Mouse (Mus musculus): ENCODE measurements around the gene Akr1c13. TPM values are rescaled to one million over a fixed set of nuclear protein-coding genes. Genes with fewer than 3 reads are reported as not detected.
"Not testable (repeated sequence)": the region's sequence is repeated elsewhere in the genome, so short reads cannot be mapped to it uniquely, and the experiment has no call there.

Gene Akr1c13
- polyA plus RNA-seq, 1 experiment from 2014 or later: 1.1 TPM

GRCm38 (mm10) chr13:4192511-4192910 lies 1.6 kb downstream of the Akr1c13 start:
- H3K27ac ChIP-seq: no peak overlapping the region
- H3K36me3 ChIP-seq: no peaks in the 10 kb centered on the region
- H3K9ac ChIP-seq (replicated peaks): no peak overlapping the region
- WGBS: 81% methylated on average over 3 of the region's 3 CpGs
- H3K4me2 ChIP-seq: no peak overlapping the region
- H3K27me3 ChIP-seq: no peaks in the 10 kb centered on the region
- H3K4me3 ChIP-seq (replicated peaks): no peak overlapping the region
- no peaks in the 10 kb centered on the region for H3K9me3 ChIP-seq
- ATAC-seq (ENCODE audit: insufficient number of reproducible peaks, insufficient read depth, low FRiP score, low TSS enrichment, low read depth): no peak
- H3K4me1 ChIP-seq (replicated peaks): no peaks in the 10 kb centered on the region

GRCm38 (mm10) chr13:4206147-4206903 lies 15.4 kb downstream of the Akr1c13 start:
- Histone ChIP-seq H3K9me3 (no peaks in the 10 kb centered on the region), H3K4me2 (no peak overlapping the region), H3K4me3 (replicated peaks) (no peak overlapping the region), H3K9ac (replicated peaks) (no peak overlapping the region), H3K4me1 (replicated peaks) (no peaks in the 10 kb centered on the region), H3K27ac (no peak overlapping the region), H3K36me3 (no peaks in the 10 kb centered on the region), H3K27me3 (no peaks in the 10 kb centered on the region)
- ATAC-seq (ENCODE audit: insufficient number of reproducible peaks, insufficient read depth, low FRiP score, low TSS enrichment, low read depth): no peak
- WGBS: 29% methylated on average over 1 of the region's 1 CpGs

GRCm38 (mm10) chr13:4211560-4212299 lies 20.8 kb downstream of the Akr1c13 start:
- Histone ChIP-seq H3K4me2 (no peak overlapping the region), H3K4me1 (replicated peaks) (no peaks in the 10 kb centered on the region), H3K9ac (replicated peaks) (no peak overlapping the region), H3K27ac (no peak overlapping the region), H3K27me3 (no peaks in the 10 kb centered on the region), H3K9me3 (no peaks in the 10 kb centered on the region), H3K4me3 (replicated peaks) (no peak overlapping the region), H3K36me3 (no peaks in the 10 kb centered on the region)
- no peak for ATAC-seq (ENCODE audit: insufficient number of reproducible peaks, insufficient read depth, low FRiP score, low TSS enrichment, low read depth)
- WGBS: 80% methylated on average over 20 of the region's 20 CpGs

GRCm38 (mm10) chr13:4212309-4212708 lies 21.4 kb downstream of the Akr1c13 start:
- H3K9ac ChIP-seq (replicated peaks): no peak overlapping the region
- H3K27ac ChIP-seq: no peak overlapping the region
- no peaks in the 10 kb centered on the region for H3K9me3 ChIP-seq
- H3K4me3 ChIP-seq (replicated peaks): no peak overlapping the region
- H3K27me3 ChIP-seq: no peaks in the 10 kb centered on the region
- WGBS: 68% methylated on average over 3 of the region's 3 CpGs
- H3K4me1 ChIP-seq (replicated peaks): no peaks in the 10 kb centered on the region
- H3K4me2 ChIP-seq: no peak overlapping the region
- no peaks in the 10 kb centered on the region for H3K36me3 ChIP-seq
- no peak for ATAC-seq (ENCODE audit: insufficient number of reproducible peaks, insufficient read depth, low FRiP score, low TSS enrichment, low read depth)

- H3K27me3 ChIP-seq; H3K27ac ChIP-seq; H3K4me2 ChIP-seq; H3K9ac ChIP-seq (replicated peaks); H3K4me3 ChIP-seq (replicated peaks); H3K36me3 ChIP-seq; H3K4me1 ChIP-seq (replicated peaks); H3K9me3 ChIP-seq; ATAC-seq (ENCODE audit: insufficient number of reproducible peaks, insufficient read depth, low FRiP score, low TSS enrichment, low read depth): not testable (repeated sequence)
- WGBS: 86% methylated on average over 1 of the region's 1 CpGs
Observed at GRCm38 (mm10) chr13:4215496-4215895, 24.5 kb downstream of the Akr1c13 start.

- WGBS: 75% methylated on average over 1 of the region's 1 CpGs
- no peak within 1 kb of the TSS for H3K9ac ChIP-seq (replicated peaks)
- H3K4me1 ChIP-seq (replicated peaks): no peaks in the 10 kb centered on the region
- no peak within 1 kb of the TSS for H3K4me2 ChIP-seq
- no peak within 1 kb of the TSS for H3K4me3 ChIP-seq (replicated peaks)
- H3K9me3 ChIP-seq: no peaks in the 10 kb centered on the region
- H3K36me3 ChIP-seq: no peaks in the 10 kb centered on the region
- ATAC-seq (ENCODE audit: insufficient number of reproducible peaks, insufficient read depth, low FRiP score, low TSS enrichment, low read depth): no peak
- H3K27me3 ChIP-seq: no peaks in the 10 kb centered on the region
- no peak within 1 kb of the TSS for H3K27ac ChIP-seq
Observed at GRCm38 (mm10) chr13:4228441-4228840, 37.5 kb downstream of the Akr1c13 start, which contains the start of gene Akr1c19. Akr1c19 (plus strand) TSS chr13:4228700.

- no peak for ATAC-seq (ENCODE audit: insufficient number of reproducible peaks, insufficient read depth, low FRiP score, low TSS enrichment, low read depth)
- Histone ChIP-seq H3K4me1 (replicated peaks) (no peaks in the 10 kb centered on the region), H3K9me3 (no peaks in the 10 kb centered on the region), H3K27ac (no peak overlapping the region), H3K4me3 (replicated peaks) (no peak overlapping the region), H3K9ac (replicated peaks) (no peak overlapping the region), H3K36me3 (no peaks in the 10 kb centered on the region), H3K27me3 (no peaks in the 10 kb centered on the region), H3K4me2 (no peak overlapping the region)
- 76% methylated on average over 8 of the region's 8 CpGs for WGBS
Observed at GRCm38 (mm10) chr13:4230841-4231623, 40.1 kb downstream of the Akr1c13 start.

- H3K4me3 ChIP-seq (replicated peaks): no peak overlapping the region
- H3K9me3 ChIP-seq: no peaks in the 10 kb centered on the region
- H3K36me3 ChIP-seq: no peaks in the 10 kb centered on the region
- H3K4me2 ChIP-seq: no peak overlapping the region
- no peaks in the 10 kb centered on the region for H3K4me1 ChIP-seq (replicated peaks)
- 90% methylated on average over 1 of the region's 1 CpGs for WGBS
- no peak for ATAC-seq (ENCODE audit: insufficient number of reproducible peaks, insufficient read depth, low FRiP score, low TSS enrichment, low read depth)
- no peaks in the 10 kb centered on the region for H3K27me3 ChIP-seq
- H3K9ac ChIP-seq (replicated peaks): no peak overlapping the region
- H3K27ac ChIP-seq: no peak overlapping the region
Observed at GRCm38 (mm10) chr13:4233135-4233534, 42.2 kb downstream of the Akr1c13 start.

- Histone ChIP-seq H3K27me3 (no peaks in the 10 kb centered on the region), H3K4me3 (replicated peaks) (no peak overlapping the region), H3K9me3 (no peaks in the 10 kb centered on the region), H3K4me2 (no peak overlapping the region), H3K36me3 (no peaks in the 10 kb centered on the region), H3K27ac (no peak overlapping the region), H3K9ac (replicated peaks) (no peak overlapping the region), H3K4me1 (replicated peaks) (no peaks in the 10 kb centered on the region)
- no peak for ATAC-seq (ENCODE audit: insufficient number of reproducible peaks, insufficient read depth, low FRiP score, low TSS enrichment, low read depth)
- WGBS: 78% methylated on average over 3 of the region's 3 CpGs
Observed at GRCm38 (mm10) chr13:4233536-4234172, 42.7 kb downstream of the Akr1c13 start.

- peak; percentile 98 for ATAC-seq (ENCODE audit: insufficient number of reproducible peaks, insufficient read depth, low FRiP score, low TSS enrichment, low read depth)
- Histone ChIP-seq H3K4me3 (replicated peaks) (peak overlapping the region; percentile 31), H3K36me3 (no peaks in the 10 kb centered on the region), H3K9me3 (no peaks in the 10 kb centered on the region), H3K9ac (replicated peaks) (no peak overlapping the region), H3K4me2 (peak overlapping the region; percentile 59), H3K27me3 (no peaks in the 10 kb centered on the region), H3K4me1 (replicated peaks) (no peaks in the 10 kb centered on the region), H3K27ac (no peak overlapping the region)
- WGBS: 5% methylated on average over 13 of the region's 13 CpGs
Observed at GRCm38 (mm10) chr13:4244861-4245559, 54.1 kb downstream of the Akr1c13 start.

All from limb, embryonic 12.5 days (tissue).